Comparison of ENCODE assay signal across 8 mouse cellular contexts in genomic region chr8:61479506-61480214, GRCm38 (mm10). TPM values are rescaled to one million over a fixed set of nuclear protein-coding genes. Genes with fewer than 3 reads are reported as not detected.
A peak's percentile ranks its signal among the peaks of the same experiment; 100 is the strongest.
DNase-seq lines count a peak whose midpoint lies in the region; ATAC-seq and TF ChIP-seq lines count a peak whose summit lies in the region.

No protein-coding gene starts in this region.

- H3K9ac ChIP-seq in ES-E14 (ENCODE audit: insufficient read depth, low read depth, low read length, poor library complexity, severe bottlenecking) = peak overlapping the region; percentile 76
- H3K9ac ChIP-seq in hindbrain, embryonic 16.5 days (ENCODE audit: low read depth, low read length) = no peak overlapping the region

- H3K4me2 ChIP-seq in hindbrain, embryonic 16.5 days (ENCODE audit: low read length) = no peak overlapping the region

- peak overlapping the region; percentile 46 to 60 for H3K4me3 ChIP-seq in ES-E14 (ENCODE audit: insufficient read depth in 1 of 2, low read depth in 1 of 2, low read length in 2 of 2, poor library complexity in 1 of 2, severe bottlenecking in 1 of 2)
- no peak overlapping the region for H3K4me3 ChIP-seq in hindbrain, embryonic 16.5 days (ENCODE audit: low read length)

- ATAC-seq in hindbrain, embryonic 16.5 days = peak; percentile 76

- no peaks in the 10 kb centered on the region for H3K9me3 ChIP-seq in ES-E14 (ENCODE audit: control insufficient read depth, insufficient read depth, low read depth, low read length)
- H3K9me3 ChIP-seq in hindbrain, embryonic 16.5 days (ENCODE audit: control insufficient read depth, low read length) = no peaks in the 10 kb centered on the region

- 47% methylated on average over 11 of the region's 11 CpGs for WGBS in hindbrain, embryonic 16.5 days

- in situ Hi-C loops in ES-E14 (cut with MboI; ENCODE audit: low sequenced_read_pairs in 2 of 2, unreplicated experiment in 2 of 2) = loop anchor here in 1 of 2 experiments (25.0 kb wide), 1 partner anchor 967 kb away; the partner anchor contains the start of genes Aadat and Gm10283

- H3K27ac ChIP-seq in ES-E14 (ENCODE audit: insufficient read depth, low read depth, low read length, poor library complexity, severe bottlenecking) = no peak overlapping the region
- H3K27ac ChIP-seq in hindbrain, embryonic 16.5 days (ENCODE audit: low read depth, low read length) = no peak overlapping the region

- H3K27me3 ChIP-seq in hindbrain, embryonic 16.5 days (replicated peaks; ENCODE audit: control insufficient read depth, insufficient read depth, low read length) = no peaks in the 10 kb centered on the region

- no peaks in the 10 kb centered on the region for H3K36me3 ChIP-seq in ES-E14 (ENCODE audit: control insufficient read depth, insufficient read depth, low read length, poor library complexity, severe bottlenecking)
- no peaks in the 10 kb centered on the region for H3K36me3 ChIP-seq in hindbrain, embryonic 16.5 days (ENCODE audit: control insufficient read depth, insufficient read depth, low read length)

- peak; percentile 68 for DNase-seq in ES-E14 (ENCODE audit: low read depth, low spot score)
- DNase-seq in adrenal gland, postnatal 36 days = peak; percentile 41 to 78
- peak; percentile 33 to 79 for DNase-seq in frontal cortex, adult 2 months (ENCODE audit: extremely low spot score in 1 of 2, low spot score in 1 of 2)
- DNase-seq in layer of hippocampus, postnatal 25 days (ENCODE audit: extremely low spot score in 1 of 2, low spot score in 1 of 2) = peak; percentile 27 to 66
- peak; percentile 68 for DNase-seq in lung, postnatal 14 days
- peak; percentile 43 to 67 for DNase-seq in right cerebral cortex, postnatal 10 days (ENCODE audit: low spot score in 2 of 2)
- DNase-seq in urinary bladder, postnatal 36 days (ENCODE audit: low spot score in 2 of 2) = peak; percentile 35 to 59

- peaks cover 0 to 2% of the 10 kb centered on the region in 2 experiments; a peak in 1 of 4 replicates for H3K4me1 ChIP-seq in ES-E14 (ENCODE audit: control insufficient read depth in 2 of 2, insufficient read depth in 2 of 2, low read length in 2 of 2, poor library complexity in 1 of 2)
- no peaks in the 10 kb centered on the region for H3K4me1 ChIP-seq in hindbrain, embryonic 16.5 days (ENCODE audit: control insufficient read depth, insufficient read depth, low read depth, low read length)

TF ChIP-seq in ES-E14, 5 proteins besides CTCF, POLR2A, EP300 and RAD21:
- TF ChIP-seq ZC3H11A (IDR thresholded peaks at IDR 0.05; ENCODE audit: borderline replicate concordance, low read depth, low read length) (peak; percentile 74; the same call in 1 of the 2 replicates), CHD2 (IDR thresholded peaks at IDR 0.05; ENCODE audit: low read depth, low read length) (no peak)

RNA-seq across cellular contexts. Expression of gene Cbr4, which starts 7.9 kb away (rescaled TPM):
- total RNA-seq in ES-E14 (2012; rRNA removed) = 12.4 and 17.5 TPM in 2 replicates
- 10 to 100 TPM; 45.1 to 57.9 TPM for total RNA-seq in adrenal gland, postnatal 36 days (2021)
- 16.2 and 16.3 TPM in 2 replicates for polyA plus RNA-seq in frontal cortex, adult 2 months (2012; rRNA removed)
- 19.7 and 21.1 TPM in 2 replicates for polyA plus RNA-seq in hindbrain, embryonic 16.5 days (2015; fragmentation: Nextera tagmentation; extraction: Ambion mirVana)
- 10 to 100 TPM; 22.2 to 24.3 TPM for total RNA-seq in layer of hippocampus, postnatal 25 days (2021)
